Mouse (Mus musculus) midbrain, postnatal 0 days (tissue): ENCODE data around the gene Ap5s1. TPM values are rescaled to one million over a fixed set of nuclear protein-coding genes. Genes with fewer than 3 reads are reported as not detected.
A peak's percentile ranks its signal among the peaks of the same experiment; 100 is the strongest.

Source experiments
- ATAC-seq: fragments of 200-750 bp; cut with Nextera tagmentation; 2 replicates; pipeline ENCODE4 v1.8.0; 2017; ENCODE audit warnings: moderate number of reproducible peaks, mild to moderate bottlenecking, moderate TSS enrichment, moderate library complexity; ENCODE audit not compliant: low FRiP score
- DNase-seq: peaks from one replicate; pipeline ENCODE4 v3.0.0-alpha.2; 2015; ENCODE audit warnings: low spot score
- H3K27ac ChIP-seq: fragments of 300-500 bp; sonication (generic); 2 replicates; pipeline ENCODE4 v1.5.1; 2014; ENCODE audit warnings: low read depth, mild to moderate bottlenecking, low read length, mixed read lengths
- H3K27me3 ChIP-seq: fragments of 300-500 bp; sonication (generic); 2 replicates; pipeline ENCODE4 v1.6.1; 2014; ENCODE audit warnings: low read length, control low read depth, mixed read lengths; ENCODE audit not compliant: insufficient read depth
- H3K36me3 ChIP-seq: fragments of 300-500 bp; sonication (generic); 2 replicates; pipeline ENCODE4 v1.6.1; 2014; ENCODE audit warnings: low read length, control low read depth, mixed read lengths; ENCODE audit not compliant: insufficient read depth
- H3K4me1 ChIP-seq: fragments of 300-500 bp; sonication (generic); 2 replicates; pipeline ENCODE4 v1.6.1; 2014; ENCODE audit warnings: mild to moderate bottlenecking, control low read depth, antibody characterized with exemption, low read length, mixed read lengths; ENCODE audit not compliant: insufficient read depth
- H3K4me2 ChIP-seq: fragments of 300-500 bp; sonication (generic); 2 replicates; pipeline ENCODE4 v1.6.1; 2014; ENCODE audit warnings: low read depth, mild to moderate bottlenecking, low read length, mixed read lengths; ENCODE audit not compliant: poor library complexity, severe bottlenecking
- H3K4me3 ChIP-seq: fragments of 300-500 bp; sonication (generic); 2 replicates; pipeline ENCODE4 v1.5.1; 2014; ENCODE audit warnings: low read depth, mild to moderate bottlenecking, low read length, moderate library complexity
- H3K9ac ChIP-seq: fragments of 300-500 bp; sonication (generic); replicated peaks from 2 replicates; pipeline ENCODE4 v1.6.1; 2014; ENCODE audit warnings: mild to moderate bottlenecking, low read length, moderate library complexity, mixed read lengths; ENCODE audit not compliant: poor library complexity, severe bottlenecking
- H3K9me3 ChIP-seq: fragments of 300-500 bp; sonication (generic); 2 replicates; pipeline ENCODE4 v1.6.1; 2016; ENCODE audit warnings: low read length, control low read depth
- CTCF ChIP-seq: IDR thresholded peaks from 2 replicates; pipeline ENCODE4 v1.5.1; 2016; ENCODE audit warnings: antibody characterized with exemption, mild to moderate bottlenecking
- WGBS: fragments of 180-500 bp; shearing (Covaris S2); extraction: QIAGEN DNeasy Blood & Tissue Kit; methylation state at CpG from one replicate; pipeline ENCODE4 v1.1.7; 2014; 5-methylcytosine and 5-hydroxymethylcytosine counted together
- polyA plus RNA-seq: library from polyadenylated mRNA; unstranded; fragments of >200 nt; fragmentation: Nextera tagmentation; extraction: Ambion mirVana; gene quantifications from 2 replicates; pipeline ENCODE4 v1.2.1, GENCODE M21; 2015
- total RNA-seq: library from RNA; depleted of rRNA; stranded (reverse); fragments of >200 nt; gene quantifications from 2 replicates; pipeline ENCODE4 v1.2.3, GENCODE M21; 2014

Gene Ap5s1
- total and polyA plus RNA-seq, 2 experiments from 2014 or later = 36.7 to 40.1 TPM

DNA sequence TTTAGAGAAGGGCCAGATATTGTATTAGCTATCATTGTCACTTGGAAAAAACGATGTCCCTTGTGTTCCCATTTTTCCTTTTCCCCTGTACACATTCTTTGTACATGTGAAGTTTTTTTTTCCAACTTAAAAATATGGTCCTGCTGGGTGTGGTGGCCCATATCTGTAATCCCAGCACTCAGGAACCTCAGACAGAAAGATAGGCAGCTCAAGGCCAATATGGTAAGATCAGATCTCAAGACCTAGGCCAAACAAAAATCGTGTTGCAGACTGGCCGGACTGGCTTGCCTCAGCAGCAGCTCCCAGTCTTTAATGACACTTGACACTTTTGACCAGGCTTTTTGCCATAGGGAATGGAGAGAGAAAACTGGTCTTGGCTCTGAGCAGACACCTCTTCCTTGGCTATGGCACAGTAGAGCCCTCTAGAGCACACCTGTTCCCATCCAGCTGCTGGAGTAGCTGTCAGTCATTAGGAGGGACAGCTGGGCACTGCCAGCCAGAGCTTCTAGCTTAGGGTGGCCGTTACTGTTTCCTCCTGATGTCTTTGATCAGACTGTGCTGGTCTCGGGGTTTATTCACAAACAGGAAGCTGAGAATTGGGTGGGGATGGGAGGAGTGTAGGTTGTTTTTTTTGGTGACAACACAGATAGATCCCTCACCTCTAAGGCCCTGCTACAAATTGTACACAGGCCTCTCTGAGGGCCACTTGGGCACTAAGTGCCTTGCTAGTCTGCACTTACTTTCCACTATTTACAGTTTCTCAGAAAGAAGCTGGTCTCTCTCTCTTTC, 17.2 kb upstream of the Ap5s1 start:
- no peak for ATAC-seq
- Histone ChIP-seq H3K4me3 (no peak overlapping the region), H3K4me2 (no peak overlapping the region), H3K27ac (no peak overlapping the region), H3K36me3 (peaks cover 21% of the 10 kb centered on the region), H3K27me3 (no peaks in the 10 kb centered on the region), H3K9ac (no peak overlapping the region), H3K4me1 (peaks cover 8% of the 10 kb centered on the region; the same call in 1 of the 2 replicates), H3K9me3 (no peaks in the 10 kb centered on the region)
- no peak for DNase-seq
- no peak for TF ChIP-seq CTCF
- 45% methylated on average over 5 of the region's 5 CpGs for WGBS

DNA sequence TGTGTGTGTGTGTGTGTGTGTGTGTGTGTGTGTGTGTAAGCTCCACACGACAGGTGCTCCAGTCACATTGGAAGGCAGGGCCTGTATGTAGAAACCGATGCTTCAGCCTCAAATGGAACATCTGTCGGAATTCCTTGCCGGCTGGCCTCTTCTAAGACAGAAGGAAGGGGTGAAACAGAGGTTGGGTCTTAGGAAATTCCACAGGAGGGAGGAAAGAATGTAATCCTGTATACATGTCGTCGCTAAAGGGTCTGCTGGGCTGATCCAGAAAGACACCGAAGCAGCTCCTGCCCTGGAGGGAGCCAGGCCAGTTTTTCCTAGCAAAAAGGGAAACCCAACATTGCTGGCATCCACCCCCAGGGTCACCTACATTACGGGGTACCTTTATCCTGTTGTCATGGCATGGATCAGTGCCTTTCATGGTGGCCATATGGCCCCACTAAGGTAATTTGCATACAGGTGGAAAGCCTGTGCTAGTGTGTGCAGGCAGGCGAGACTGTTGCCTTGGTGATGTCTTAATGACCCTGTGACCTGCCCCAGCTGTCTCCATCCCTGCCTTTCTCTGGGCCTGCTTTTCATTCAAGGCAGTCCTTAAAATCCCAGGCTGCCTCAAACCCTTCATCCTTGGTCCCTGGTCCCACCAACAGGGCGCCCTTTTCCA, 16.4 kb upstream of the Ap5s1 start:
- H3K27me3 ChIP-seq = no peaks in the 10 kb centered on the region

DNA sequence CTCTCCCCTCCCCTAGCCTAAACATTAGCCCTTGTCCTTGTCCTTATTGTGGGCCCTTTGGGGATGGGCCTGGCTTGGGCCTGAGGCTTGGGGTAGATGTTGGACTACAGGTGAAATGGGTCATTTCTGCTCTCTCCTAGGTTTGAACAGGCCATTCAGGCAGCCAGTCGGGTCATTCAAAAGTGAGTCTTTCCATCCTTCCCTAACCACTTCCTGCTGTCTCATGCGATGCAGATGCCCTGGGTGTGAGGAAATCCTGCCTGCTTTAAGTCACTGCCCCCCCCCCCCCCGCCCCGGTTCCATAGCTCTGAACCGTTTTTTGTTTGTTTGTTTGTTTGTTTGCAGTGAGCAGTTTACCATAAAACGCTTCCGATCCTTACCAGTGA, 15.9 kb upstream of the Ap5s1 start:
- TF ChIP-seq CTCF = no peak
- Histone ChIP-seq H3K4me2 (no peak overlapping the region), H3K9me3 (no peaks in the 10 kb centered on the region), H3K4me3 (no peak overlapping the region), H3K9ac (0 out of 2 replicates have a peak overlapping the region, but pooled peaks have one; percentile 2), H3K27me3 (no peaks in the 10 kb centered on the region), H3K36me3 (peaks cover 21% of the 10 kb centered on the region), H3K27ac (0 out of 2 replicates have a peak overlapping the region, but pooled peaks have one; percentile 7), H3K4me1 (peaks cover 8% of the 10 kb centered on the region; the same call in 1 of the 2 replicates)
- 49% methylated on average over 7 of the region's 7 CpGs for WGBS
- ATAC-seq (no peak), DNase-seq (no peak)

More for the DNA sequence above, 16.4 kb upstream of the Ap5s1 start:
- H3K4me1 ChIP-seq = peaks cover 8% of the 10 kb centered on the region; the same call in 1 of the 2 replicates
- peaks cover 21% of the 10 kb centered on the region for H3K36me3 ChIP-seq
- 19% methylated on average over 10 of the region's 10 CpGs for WGBS
- no peaks in the 10 kb centered on the region for H3K9me3 ChIP-seq
- DNase-seq (peak; percentile 61), ATAC-seq (no peak)
- no peak overlapping the region for H3K4me2 ChIP-seq
- H3K9ac ChIP-seq = 0 out of 2 replicates have a peak overlapping the region, but pooled peaks have one; percentile 2
- H3K27ac ChIP-seq = 0 out of 2 replicates have a peak overlapping the region, but pooled peaks have one; percentile 7
- no peak overlapping the region for H3K4me3 ChIP-seq
- TF ChIP-seq CTCF = no peak

DNA sequence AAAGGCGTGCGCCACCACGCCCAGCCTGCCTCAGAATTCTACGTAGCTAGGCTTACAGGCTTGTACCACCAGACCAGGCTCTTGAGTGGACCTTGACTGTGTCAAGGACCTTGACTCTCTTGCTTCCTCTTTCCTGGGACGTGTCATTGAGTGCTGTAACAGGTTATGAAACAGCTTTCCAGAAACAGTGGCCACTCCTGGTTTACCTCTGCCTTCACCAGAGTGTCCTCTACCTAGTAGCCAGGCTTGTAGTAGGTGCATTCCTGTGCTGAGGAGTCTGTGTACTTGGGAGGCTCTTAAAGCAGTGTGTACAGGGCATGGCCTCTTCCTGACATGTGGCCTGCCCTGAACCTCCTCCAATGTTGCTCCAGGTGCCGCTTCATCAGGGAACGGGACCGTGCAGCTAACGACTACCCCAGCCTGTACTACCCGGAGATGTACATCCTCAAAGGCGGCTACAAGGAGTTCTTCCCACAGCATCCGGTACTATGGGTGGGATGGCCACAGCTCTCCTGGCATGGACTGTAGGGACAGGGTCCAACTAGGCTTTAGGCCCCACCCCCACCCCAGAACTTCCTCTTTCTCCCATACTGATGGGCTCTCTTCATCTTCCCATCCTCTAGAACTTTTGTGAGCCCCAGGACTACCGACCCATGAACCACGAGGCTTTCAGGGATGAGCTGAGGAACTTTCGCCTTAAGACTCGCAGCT, 10.1 kb upstream of the Ap5s1 start:
- WGBS = 95% methylated on average over 16 of the region's 16 CpGs

DNA sequence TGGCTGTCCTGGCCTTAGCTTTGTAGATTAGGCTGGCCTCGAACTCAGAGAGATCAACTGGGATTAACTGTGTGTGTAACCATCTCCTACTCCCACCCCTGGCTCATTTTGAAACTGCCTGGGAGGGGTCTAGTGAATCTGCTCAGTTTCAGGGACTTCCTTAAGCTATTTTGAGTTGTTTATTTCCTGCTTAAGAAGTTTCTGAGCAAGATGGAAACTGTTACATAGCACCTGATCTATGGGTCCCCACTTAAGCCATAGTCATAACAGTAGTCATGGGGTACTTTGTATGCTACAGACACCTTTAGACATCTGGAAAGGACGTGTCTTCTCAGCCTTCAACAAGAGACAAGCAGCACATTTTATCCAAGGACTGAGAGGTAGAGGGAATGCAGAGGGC, 6.2 kb upstream of the Ap5s1 start:
- Histone ChIP-seq H3K9ac (no peak overlapping the region), H3K4me1 (no peaks in the 10 kb centered on the region), H3K27me3 (no peaks in the 10 kb centered on the region), H3K4me2 (no peak overlapping the region), H3K36me3 (peaks cover 4% of the 10 kb centered on the region; the same call in 1 of the 2 replicates), H3K9me3 (no peaks in the 10 kb centered on the region), H3K27ac (no peak overlapping the region), H3K4me3 (no peak overlapping the region)
- TF ChIP-seq CTCF = no peak
- WGBS = 90% methylated on average over 2 of the region's 2 CpGs
- no peak for DNase-seq
- ATAC-seq = no peak

More for the DNA sequence above, 10.1 kb upstream of the Ap5s1 start:
- H3K9ac ChIP-seq = no peak overlapping the region
- H3K9me3 ChIP-seq = no peaks in the 10 kb centered on the region
- DNase-seq = no peak
- no peak overlapping the region for H3K4me3 ChIP-seq
- ATAC-seq = no peak
- no peaks in the 10 kb centered on the region for H3K27me3 ChIP-seq
- TF ChIP-seq CTCF = no peak
- no peak overlapping the region for H3K27ac ChIP-seq
- no peaks in the 10 kb centered on the region for H3K4me1 ChIP-seq
- peaks cover 23% of the 10 kb centered on the region for H3K36me3 ChIP-seq
- H3K4me2 ChIP-seq = no peak overlapping the region
